Mouse (Mus musculus): ENCODE measurements at regions not wholly inside any gene's neighbourhood (a gene's known extent, or its start where the extent isn't known, plus 50 kb on each side); places are given as distances from the start of the nearest gene placed in this dataset.
A peak's percentile ranks its signal among the peaks of the same experiment; 100 is the strongest.

GRCm38 (mm10) chr4:91596619-91597018, 196.0 kb upstream of the Elavl2 start:
- no peaks in the 10 kb centered on the region for H3K36me3 ChIP-seq (replicated peaks; ENCODE audit: low read length)
- no peaks in the 10 kb centered on the region for H3K27me3 ChIP-seq (replicated peaks)
- H3K4me3 ChIP-seq (replicated peaks), result no peak overlapping the region
- H3K9me3 ChIP-seq, result 0 out of 2 replicates have a peak, but pooled peaks cover 7% of the 10 kb centered on the region
- TF ChIP-seq GATA1 (IDR thresholded peaks at IDR 0.05; ENCODE audit: borderline replicate concordance, low read length), result no peak
- no peak for TF ChIP-seq FLI1 (IDR thresholded peaks at IDR 0.05; ENCODE audit: low read length)
- no peaks in the 10 kb centered on the region for H3K4me1 ChIP-seq

- Histone ChIP-seq H3K4me3 (replicated peaks) (peak overlapping the region; percentile 72), H3K36me3 (replicated peaks; ENCODE audit: low read length) (no peaks in the 10 kb centered on the region), H3K9me3 (0 out of 2 replicates have a peak, but pooled peaks cover 7% of the 10 kb centered on the region), H3K27me3 (replicated peaks) (no peaks in the 10 kb centered on the region), H3K4me1 (no peaks in the 10 kb centered on the region)
- TF ChIP-seq GATA1 (IDR thresholded peaks at IDR 0.05; ENCODE audit: borderline replicate concordance, low read length) (no peak), FLI1 (IDR thresholded peaks at IDR 0.05; ENCODE audit: low read length) (no peak)
These were observed 195.2 kb upstream of the Elavl2 start for GRCm38 (mm10) chr4:91595766-91596165.

- Histone ChIP-seq H3K4me1 (no peaks in the 10 kb centered on the region), H3K36me3 (replicated peaks; ENCODE audit: low read length) (no peaks in the 10 kb centered on the region), H3K27me3 (replicated peaks) (no peaks in the 10 kb centered on the region), H3K9me3 (0 out of 2 replicates have a peak, but pooled peaks cover 4% of the 10 kb centered on the region), H3K4me3 (replicated peaks) (no peak overlapping the region)
- TF ChIP-seq FLI1 (IDR thresholded peaks at IDR 0.05; ENCODE audit: low read length) (no peak), GATA1 (IDR thresholded peaks at IDR 0.05; ENCODE audit: borderline replicate concordance, low read length) (no peak)
These were observed 189.2 kb upstream of the Elavl2 start for GRCm38 (mm10) chr4:91589779-91590178.

- TF ChIP-seq GATA1 (IDR thresholded peaks at IDR 0.05; ENCODE audit: borderline replicate concordance, low read length), result no peak
- no peaks in the 10 kb centered on the region for H3K9me3 ChIP-seq
These were observed 187.0 kb upstream of the Elavl2 start for GRCm38 (mm10) chr4:91587541-91588059.

DNA sequence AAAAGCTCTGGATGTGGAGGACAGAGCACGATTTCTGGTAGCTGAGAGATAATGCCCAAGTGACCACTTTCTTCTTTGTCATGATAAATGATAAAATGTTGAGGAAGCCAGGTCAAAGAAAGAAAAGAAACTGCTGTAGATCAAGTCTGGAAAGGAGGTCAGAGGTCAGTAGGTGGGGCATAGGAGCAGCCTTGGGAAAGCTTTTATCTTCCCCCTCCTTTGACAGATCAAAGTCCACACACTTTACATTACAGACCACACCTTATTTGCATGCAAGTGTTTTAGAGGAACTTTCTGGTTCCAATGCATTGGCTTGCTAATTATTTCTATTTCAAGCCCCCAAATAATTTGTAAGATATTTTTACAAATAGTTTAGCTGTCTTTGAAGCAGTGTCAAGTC, 182.4 kb upstream of the Elavl2 start:
- Histone ChIP-seq H3K36me3 (replicated peaks; ENCODE audit: low read length) (no peaks in the 10 kb centered on the region), H3K4me3 (replicated peaks) (no peak overlapping the region), H3K27me3 (replicated peaks) (no peaks in the 10 kb centered on the region), H3K9me3 (no peaks in the 10 kb centered on the region), H3K4me1 (no peaks in the 10 kb centered on the region)
- TF ChIP-seq FLI1 (IDR thresholded peaks at IDR 0.05; ENCODE audit: low read length) (no peak), GATA1 (IDR thresholded peaks at IDR 0.05; ENCODE audit: borderline replicate concordance, low read length) (no peak)

More at GRCm38 (mm10) chr4:91587541-91588059, 187.0 kb upstream of the Elavl2 start:
- no peak overlapping the region for H3K4me3 ChIP-seq (replicated peaks)
- no peaks in the 10 kb centered on the region for H3K36me3 ChIP-seq (replicated peaks; ENCODE audit: low read length)
- H3K4me1 ChIP-seq, result no peaks in the 10 kb centered on the region
- no peaks in the 10 kb centered on the region for H3K27me3 ChIP-seq (replicated peaks)

DNA sequence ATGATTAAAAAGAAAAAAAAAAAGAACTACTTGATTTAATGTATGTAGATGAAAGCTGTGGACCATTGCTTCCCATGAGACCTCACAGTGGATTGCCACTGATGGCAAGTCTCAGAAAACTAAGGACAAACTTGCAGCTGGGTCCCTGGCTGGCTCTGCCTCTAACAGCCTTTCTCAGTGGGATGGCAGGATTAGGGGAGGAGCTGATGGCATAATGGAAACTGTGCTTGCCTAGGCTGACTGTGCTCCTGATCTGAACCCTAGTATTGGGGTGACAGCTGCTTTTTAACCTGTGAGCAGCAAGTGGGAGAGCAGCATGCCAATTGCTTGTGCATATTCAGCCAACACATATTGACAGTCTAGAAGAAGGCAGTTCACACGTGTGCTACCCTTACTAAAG, 156.9 kb upstream of the Elavl2 start:
- Histone ChIP-seq H3K36me3 (replicated peaks; ENCODE audit: low read length) (no peaks in the 10 kb centered on the region), H3K4me1 (no peaks in the 10 kb centered on the region), H3K9me3 (no peaks in the 10 kb centered on the region), H3K4me3 (replicated peaks) (no peak overlapping the region), H3K27me3 (replicated peaks) (no peaks in the 10 kb centered on the region)
- TF ChIP-seq FLI1 (IDR thresholded peaks at IDR 0.05; ENCODE audit: low read length), result no peak
- no peak for TF ChIP-seq GATA1 (IDR thresholded peaks at IDR 0.05; ENCODE audit: borderline replicate concordance, low read length)

DNA sequence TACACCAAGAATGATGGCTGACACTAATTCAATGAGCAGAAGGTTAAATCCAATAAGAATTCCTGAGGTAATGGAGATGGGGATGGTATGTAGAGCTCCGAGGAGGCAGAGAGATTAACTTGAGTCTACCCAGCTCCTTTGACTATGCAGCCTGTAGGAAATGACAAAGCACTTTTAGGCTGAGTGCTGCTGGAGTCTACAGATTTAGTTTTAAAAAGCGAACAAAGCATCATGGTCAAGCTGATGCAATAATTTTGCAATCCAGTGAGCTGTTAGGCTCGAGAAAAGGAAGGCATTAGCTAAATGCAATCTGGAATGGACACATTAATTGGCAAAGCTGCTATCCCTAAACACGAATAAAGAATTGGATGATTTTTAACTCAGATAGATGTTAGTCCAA, 156.4 kb upstream of the Elavl2 start:
- TF ChIP-seq FLI1 (IDR thresholded peaks at IDR 0.05; ENCODE audit: low read length) (no peak), GATA1 (IDR thresholded peaks at IDR 0.05; ENCODE audit: borderline replicate concordance, low read length) (no peak)
- no peaks in the 10 kb centered on the region for H3K27me3 ChIP-seq (replicated peaks)
- H3K36me3 ChIP-seq (replicated peaks; ENCODE audit: low read length), result no peaks in the 10 kb centered on the region
- no peaks in the 10 kb centered on the region for H3K4me1 ChIP-seq
- H3K4me3 ChIP-seq (replicated peaks), result no peak overlapping the region
- no peaks in the 10 kb centered on the region for H3K9me3 ChIP-seq

GRCm38 (mm10) chr4:91524367-91524766, 123.8 kb upstream of the Elavl2 start:
- Histone ChIP-seq H3K4me1 (no peaks in the 10 kb centered on the region), H3K36me3 (replicated peaks; ENCODE audit: low read length) (no peaks in the 10 kb centered on the region), H3K9me3 (no peaks in the 10 kb centered on the region), H3K27me3 (replicated peaks) (no peaks in the 10 kb centered on the region), H3K4me3 (replicated peaks) (no peak overlapping the region)
- no peak for TF ChIP-seq GATA1 (IDR thresholded peaks at IDR 0.05; ENCODE audit: borderline replicate concordance, low read length)
- no peak for TF ChIP-seq FLI1 (IDR thresholded peaks at IDR 0.05; ENCODE audit: low read length)

GRCm38 (mm10) chr4:91511543-91511942, 111.0 kb upstream of the Elavl2 start:
- Histone ChIP-seq H3K4me1 (no peaks in the 10 kb centered on the region), H3K4me3 (replicated peaks) (no peak overlapping the region), H3K27me3 (replicated peaks) (no peaks in the 10 kb centered on the region), H3K9me3 (no peaks in the 10 kb centered on the region), H3K36me3 (replicated peaks; ENCODE audit: low read length) (no peaks in the 10 kb centered on the region)
- TF ChIP-seq FLI1 (IDR thresholded peaks at IDR 0.05; ENCODE audit: low read length), result no peak
- no peak for TF ChIP-seq GATA1 (IDR thresholded peaks at IDR 0.05; ENCODE audit: borderline replicate concordance, low read length)

DNA sequence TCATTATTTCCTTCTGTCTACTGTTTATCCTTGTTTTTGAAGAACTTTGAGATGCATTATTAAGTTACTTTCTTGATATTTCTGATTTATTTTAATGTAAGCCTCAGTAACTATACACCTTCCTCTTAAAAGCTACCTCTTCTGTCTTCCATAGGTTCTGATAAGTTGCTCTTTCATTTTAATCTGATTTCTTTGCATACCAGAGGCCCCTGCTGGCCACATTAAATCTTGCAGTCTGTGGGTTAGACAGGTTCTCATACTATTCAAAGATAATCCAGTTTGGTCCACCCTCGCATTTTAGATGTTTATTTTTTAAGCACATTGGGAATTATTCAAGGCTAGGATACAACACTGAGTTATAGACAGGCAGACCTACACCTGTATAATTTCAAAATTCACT, 109.4 kb upstream of the Elavl2 start:
- Histone ChIP-seq H3K27me3 (replicated peaks) (no peaks in the 10 kb centered on the region), H3K4me3 (replicated peaks) (no peak overlapping the region), H3K9me3 (no peaks in the 10 kb centered on the region), H3K4me1 (no peaks in the 10 kb centered on the region), H3K36me3 (replicated peaks; ENCODE audit: low read length) (no peaks in the 10 kb centered on the region)
- TF ChIP-seq FLI1 (IDR thresholded peaks at IDR 0.05; ENCODE audit: low read length), result no peak
- no peak for TF ChIP-seq GATA1 (IDR thresholded peaks at IDR 0.05; ENCODE audit: borderline replicate concordance, low read length)

DNA sequence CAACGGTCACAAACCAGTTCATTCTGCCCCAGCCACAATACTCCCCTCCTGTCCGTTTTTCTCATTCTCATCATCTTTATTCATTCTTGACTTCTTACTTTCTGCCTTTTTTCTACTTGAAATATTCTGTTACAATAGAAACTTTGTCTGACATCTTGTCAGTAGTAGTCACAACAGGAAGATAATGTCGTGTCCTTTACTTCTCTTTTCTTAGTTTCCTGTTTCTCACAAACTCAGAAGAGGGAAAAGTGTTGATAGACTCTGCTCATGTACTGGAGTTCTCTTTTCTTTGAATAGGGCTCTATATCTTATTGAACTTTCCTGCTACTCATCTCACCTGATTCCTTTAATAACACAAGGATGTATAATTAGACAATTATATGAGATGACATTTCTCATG, 102.7 kb upstream of the Elavl2 start:
- no peaks in the 10 kb centered on the region for H3K36me3 ChIP-seq (replicated peaks; ENCODE audit: low read length)
- H3K9me3 ChIP-seq, result no peaks in the 10 kb centered on the region
- TF ChIP-seq FLI1 (IDR thresholded peaks at IDR 0.05; ENCODE audit: low read length), result no peak
- no peak for TF ChIP-seq GATA1 (IDR thresholded peaks at IDR 0.05; ENCODE audit: borderline replicate concordance, low read length)
- no peaks in the 10 kb centered on the region for H3K4me1 ChIP-seq
- H3K27me3 ChIP-seq (replicated peaks), result no peaks in the 10 kb centered on the region
- H3K4me3 ChIP-seq (replicated peaks), result no peak overlapping the region
